Mouse (Mus musculus) right cerebral cortex, postnatal 10 days (tissue): ENCODE results near the gene Csnk1g1.

ENCODE experiments used
- DNase-seq, 2 experiments: peaks; one replicate each; pipeline ENCODE4 v3.0.0; 2021; ENCODE audit warnings: low spot score in 2 of 2

The Csnk1g1 gene

DNA sequence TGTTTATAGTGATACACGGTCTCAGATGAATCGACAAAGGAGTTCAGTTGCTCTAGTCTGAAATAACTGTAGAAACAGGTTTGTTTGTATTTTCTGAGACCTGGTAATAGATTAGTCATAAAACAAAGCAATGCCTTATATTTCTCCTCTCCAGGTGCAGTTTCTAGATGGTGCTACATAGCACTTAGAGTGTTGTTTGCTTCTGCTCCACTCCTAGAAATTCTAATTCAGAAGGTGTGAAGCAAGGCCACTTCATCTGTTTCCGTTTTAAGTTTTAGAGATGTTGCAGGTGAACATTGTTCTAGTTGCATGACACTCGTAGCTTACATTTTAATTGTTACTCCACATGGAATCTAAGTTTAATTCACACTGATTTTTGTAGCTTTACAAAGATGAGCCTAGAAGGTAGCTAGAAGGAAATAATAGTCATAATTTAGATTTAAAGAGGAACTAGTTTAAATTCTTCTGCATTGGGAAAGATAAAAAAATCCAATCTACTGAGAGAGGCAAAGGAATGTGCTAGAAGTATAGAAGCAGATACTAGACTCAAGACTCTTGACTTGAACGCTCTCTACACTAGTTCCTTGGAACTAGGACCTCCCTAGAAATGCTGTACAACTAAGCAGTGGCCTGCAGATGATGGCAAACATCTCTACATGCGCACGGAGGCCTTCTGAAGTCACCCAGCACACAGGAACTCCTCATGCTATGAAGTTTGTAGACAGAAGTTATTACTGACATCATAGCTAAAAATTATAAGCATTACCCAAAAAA lies 87.1 kb downstream of the Csnk1g1 start:
- DNase-seq: no peak

DNA sequence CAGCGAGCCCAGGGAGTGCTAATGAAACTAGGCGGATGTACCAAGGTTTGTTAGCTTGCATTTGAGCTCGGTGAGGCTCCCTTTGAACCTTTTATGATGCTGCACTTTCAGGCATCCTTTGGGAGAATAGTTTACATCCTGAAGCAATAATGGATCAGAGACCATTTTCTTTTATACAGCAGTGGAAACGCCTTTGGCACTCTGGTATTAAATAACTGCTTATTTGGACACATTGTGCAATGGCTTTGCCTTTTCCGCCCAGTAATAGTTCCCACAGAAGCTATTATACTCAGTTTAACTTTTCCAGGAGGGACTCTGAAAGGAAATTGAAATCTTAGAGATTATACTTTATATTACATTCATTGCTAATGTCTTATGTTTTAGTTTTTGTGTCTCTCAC lies 90.2 kb downstream of the Csnk1g1 start:
- no peak for DNase-seq

DNA sequence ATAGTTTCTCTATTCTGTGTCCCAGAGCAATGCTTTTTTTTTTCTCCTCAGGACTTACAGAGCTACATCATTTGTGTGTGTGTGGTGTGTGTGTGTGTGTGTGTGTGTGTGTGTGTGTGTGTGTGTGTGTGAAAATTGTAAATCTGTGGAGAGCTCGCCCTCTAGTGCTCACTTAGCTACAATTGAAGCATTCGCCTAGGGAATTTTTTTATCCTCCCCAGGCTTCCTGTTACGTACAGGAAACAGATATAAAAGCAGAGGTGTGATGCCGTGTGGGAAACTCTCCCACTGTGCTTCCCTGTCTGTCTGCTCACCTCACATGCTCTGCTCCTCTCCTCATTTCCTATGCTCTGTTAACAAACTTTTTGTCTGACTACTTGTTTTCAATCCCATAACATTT lies 95.7 kb downstream of the Csnk1g1 start:
- peak; percentile 70 to 77 for DNase-seq

DNA sequence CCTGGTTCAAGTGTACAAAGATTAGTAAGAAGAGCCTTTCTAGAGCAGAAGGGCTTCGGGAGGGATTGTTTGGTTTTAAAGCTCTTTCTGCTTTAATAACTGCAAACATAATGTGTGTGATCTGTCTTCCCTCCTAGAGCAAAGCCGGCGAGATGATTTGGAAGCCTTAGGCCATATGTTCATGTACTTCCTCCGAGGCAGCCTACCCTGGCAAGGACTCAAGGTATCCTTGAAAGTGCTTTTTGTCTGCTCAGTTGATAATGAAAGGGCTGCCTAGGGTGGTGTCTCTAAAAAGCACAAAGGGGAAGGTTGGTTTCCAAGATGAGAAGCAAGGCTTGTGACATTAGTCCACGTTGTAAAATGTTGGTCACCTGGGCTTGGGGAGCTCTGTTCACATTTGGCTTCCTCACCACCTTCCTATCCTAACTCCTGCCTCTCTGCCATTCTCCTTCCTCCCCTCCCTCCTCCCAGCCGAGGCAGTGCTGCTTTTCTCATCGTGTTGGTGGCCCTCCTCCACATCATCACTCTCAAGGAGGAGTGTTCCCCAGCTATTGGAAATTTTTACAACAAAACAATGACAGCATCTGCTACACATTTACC lies 99.0 kb downstream of the Csnk1g1 start:
- DNase-seq: peak; percentile 32 to 34

DNA sequence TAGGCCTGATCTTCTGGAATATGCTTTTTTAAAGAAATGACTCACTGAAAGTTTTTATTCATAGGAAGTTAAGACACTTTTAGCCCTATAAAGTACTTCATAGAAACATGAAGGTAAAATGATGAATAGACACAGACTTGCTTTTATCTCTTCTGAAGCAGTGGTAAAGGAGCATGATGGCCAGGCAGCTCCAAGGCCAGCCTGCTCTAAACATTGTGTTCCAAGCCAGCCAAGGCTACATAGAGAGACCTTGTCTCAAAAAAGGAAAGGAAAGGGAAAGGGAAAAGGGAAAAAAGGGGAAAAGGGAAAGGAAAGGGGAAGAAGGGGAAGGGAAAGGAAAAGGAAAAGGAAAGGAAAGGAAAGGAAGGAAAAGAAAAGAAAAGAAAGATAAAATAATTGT lies 111.9 kb downstream of the Csnk1g1 start:
- no peak for DNase-seq

DNA sequence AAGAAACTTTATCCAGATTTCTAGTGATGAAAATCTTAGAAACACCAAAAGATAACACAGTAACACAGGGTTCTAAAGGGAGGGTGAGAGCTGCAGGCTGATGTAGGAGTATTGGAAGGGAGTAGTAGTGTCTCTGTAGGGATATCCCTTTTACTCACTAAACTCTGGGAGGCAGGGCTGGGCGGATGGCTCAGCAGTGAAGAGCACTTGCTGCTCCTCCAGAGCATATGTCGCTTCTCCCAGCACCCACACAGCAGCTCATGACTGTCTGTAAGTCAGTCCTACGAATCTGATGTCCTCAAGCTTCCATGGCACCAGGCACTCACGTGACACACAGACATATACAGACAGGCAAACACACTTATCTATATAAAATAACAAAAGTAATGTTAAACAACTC lies 129.4 kb downstream of the Csnk1g1 start:
- DNase-seq: no peak

DNA sequence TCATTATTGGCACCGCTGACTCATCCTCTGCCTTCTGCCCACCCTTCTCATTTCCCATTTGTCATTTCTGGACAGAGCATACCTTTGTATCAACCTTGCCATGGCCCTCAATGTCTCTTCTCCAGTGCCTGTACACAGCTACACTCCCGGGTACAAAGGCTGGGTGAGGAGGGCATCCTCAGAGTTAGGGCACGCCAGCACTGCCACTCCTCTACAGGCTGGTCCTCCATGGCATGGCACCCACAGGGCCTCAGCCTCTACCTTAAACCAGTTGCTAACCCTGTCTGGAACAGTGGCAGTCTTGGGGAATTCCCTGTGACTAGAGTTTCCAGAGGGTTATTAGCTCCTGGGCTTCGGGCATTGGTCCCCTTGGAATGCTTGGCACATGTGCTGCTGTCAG lies 129.9 kb downstream of the Csnk1g1 start:
- DNase-seq: no peak

DNA sequence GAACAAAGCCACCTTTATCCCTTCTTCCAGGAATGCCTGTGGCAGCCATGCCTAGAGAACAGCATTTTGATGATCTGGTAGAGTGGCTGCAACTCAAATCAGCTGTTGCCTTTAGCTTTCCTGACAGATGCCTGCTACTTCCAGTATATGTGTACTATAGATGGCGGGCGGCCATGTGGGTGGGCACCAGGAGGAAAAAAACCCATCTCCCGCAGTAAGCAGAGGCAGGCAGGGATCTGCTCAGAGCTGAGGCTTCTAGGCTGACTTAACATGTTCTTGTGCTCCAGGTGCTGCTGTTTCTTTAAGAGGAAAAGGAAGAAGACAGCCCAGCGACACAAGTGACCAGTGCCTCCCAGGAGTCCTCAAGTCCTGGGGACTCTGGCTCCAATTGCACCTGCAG lies 130.6 kb downstream of the Csnk1g1 start:
- peak in 1 of 2 experiments; percentile 44 for DNase-seq

DNA sequence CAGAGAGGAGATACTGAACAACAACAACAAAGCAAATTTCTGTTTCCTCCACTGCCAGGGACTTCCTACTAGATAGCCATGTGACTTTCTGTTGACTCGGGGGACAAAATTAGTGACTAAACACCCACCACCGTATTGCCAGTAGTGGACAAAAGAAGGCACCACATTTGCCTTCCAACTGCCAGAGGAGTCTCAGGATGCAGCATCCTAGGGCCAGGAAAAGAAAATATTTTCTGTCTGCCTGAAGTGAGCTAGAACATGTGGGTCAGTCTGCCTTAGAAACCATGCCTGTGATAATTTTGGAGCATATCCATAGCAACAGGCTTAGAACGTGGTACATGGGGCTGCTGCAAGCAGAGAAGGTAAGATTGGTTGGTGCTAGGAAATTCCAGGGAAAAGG lies 132.1 kb downstream of the Csnk1g1 start:
- peak in 1 of 2 experiments; percentile 56 for DNase-seq

DNA sequence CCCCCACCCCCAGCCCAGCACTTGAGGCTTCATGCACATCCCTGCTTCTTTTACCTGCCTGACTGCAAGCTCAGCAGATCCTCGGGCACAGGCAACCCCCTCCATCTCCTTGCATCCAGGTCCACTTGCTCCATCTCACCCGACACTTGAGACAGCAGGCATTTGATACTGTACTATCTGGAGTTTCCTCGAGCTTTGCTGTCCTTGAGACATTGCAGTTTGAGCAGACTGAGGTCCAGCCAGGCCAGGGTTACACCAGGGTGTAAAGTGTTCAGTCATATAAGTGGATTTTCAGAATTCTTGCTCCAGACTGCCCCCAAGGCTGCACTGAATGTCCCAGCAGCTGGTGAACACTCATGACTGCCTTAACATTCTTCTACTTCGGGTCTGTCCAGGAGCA lies 133.6 kb downstream of the Csnk1g1 start:
- DNase-seq: no peak

DNA sequence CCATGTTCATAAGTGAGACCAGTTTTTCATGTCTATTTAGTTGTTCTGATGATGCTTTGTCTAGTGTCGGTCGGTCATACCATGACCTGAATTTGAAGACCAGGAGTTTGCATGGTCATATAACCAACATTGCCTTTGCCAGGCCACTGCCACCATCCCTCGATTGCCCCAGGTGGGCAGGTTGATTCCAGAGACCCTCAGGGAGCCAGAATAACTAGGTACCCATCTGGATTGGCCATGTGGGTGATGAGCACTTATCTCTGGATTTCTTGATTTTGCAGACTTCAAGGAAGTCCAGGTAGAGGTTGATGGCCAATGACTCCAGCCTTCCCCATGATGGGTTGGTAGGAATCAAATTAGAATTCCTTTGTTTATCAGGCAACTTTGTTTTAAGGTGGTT lies 134.5 kb downstream of the Csnk1g1 start:
- DNase-seq: no peak

DNA sequence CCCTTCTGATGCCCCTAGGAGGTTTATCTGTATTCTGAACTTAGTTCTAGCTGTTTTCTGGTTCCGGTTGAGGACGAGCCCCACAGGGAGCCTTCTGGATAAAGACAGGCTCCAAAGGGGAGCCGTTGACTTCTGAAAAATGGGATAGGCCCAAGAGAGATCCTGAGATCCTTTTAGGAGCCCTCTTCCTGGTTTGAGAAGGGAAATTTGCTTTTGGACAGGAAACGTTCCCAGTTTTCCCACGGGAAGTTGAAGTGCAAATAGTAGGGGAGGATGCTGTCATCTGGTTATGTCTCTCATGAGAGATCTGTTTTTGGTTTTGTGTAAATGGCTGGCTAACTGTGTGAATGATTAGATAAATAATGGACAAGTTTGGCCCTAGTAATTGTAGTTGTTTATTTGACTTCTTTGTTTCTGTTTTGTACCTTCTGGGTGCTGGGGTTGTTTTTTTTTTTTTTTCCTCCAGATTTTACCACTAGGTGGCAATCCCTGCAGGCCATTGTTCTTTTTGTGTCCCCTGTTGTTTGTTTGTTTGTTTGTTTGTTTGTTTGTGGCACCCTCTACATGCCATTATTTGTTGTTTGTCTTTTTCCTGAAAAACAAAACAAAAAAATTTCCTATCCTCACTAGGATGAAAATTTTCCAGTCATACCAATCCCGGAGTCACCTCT lies 141.3 kb downstream of the Csnk1g1 start:
- DNase-seq: peak in 1 of 2 experiments; percentile 2

DNA sequence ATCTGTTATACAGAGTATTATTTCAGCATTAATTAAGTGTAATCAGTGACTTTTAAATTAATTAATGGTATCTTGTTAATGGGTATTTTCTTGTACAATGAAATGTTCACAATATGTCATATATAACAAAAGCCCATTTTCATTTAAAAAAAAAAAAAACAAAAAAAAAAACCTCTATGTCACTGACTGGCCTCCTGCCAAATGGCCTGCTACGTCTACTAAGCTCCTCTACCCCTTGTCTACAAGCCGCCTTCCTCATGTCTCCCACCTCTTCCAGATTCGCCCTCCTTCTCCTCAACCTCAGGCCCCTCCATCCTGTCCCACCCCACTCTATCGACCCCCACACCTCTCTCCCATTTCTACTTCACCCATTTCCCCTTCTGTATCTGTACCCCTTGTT lies 142.8 kb downstream of the Csnk1g1 start:
- no peak for DNase-seq

DNA sequence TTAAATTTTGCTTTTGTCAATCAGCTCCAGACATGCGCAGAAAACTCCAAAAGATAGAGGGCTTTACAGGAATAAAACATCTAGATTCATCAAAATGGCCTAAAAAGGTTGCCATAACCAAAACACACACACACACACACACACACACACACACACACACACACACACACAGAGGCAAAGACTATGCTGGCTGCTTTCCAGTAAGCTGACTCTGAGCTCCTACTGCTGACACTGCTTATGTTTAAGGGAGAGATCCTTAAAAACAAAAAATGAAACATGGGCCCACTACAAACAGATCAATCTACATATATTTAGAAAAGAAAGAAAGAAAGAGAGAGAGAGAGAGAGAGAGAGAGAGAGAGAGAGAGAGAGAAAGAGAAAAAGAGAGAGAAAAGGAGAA lies 144.0 kb downstream of the Csnk1g1 start:
- DNase-seq: no peak

DNA sequence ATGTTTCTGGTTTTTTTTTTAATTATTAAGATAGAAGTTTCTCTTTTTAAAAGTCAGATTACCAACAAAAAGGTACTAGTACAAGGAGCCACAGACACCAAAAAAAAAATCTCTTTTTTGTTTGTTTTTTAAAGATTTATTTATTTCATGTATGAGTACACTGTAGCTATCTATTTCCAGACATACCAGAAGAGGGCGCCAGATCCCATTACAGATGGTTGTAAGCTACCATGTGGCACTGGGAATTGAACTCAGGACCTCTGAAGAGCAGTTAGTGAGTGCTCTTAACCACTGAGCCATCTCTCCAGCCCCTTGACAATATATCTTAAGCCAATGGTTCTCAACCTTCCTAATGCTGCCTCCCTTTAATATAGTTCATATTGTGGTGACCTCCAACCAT lies 144.9 kb downstream of the Csnk1g1 start:
- DNase-seq: no peak

DNA sequence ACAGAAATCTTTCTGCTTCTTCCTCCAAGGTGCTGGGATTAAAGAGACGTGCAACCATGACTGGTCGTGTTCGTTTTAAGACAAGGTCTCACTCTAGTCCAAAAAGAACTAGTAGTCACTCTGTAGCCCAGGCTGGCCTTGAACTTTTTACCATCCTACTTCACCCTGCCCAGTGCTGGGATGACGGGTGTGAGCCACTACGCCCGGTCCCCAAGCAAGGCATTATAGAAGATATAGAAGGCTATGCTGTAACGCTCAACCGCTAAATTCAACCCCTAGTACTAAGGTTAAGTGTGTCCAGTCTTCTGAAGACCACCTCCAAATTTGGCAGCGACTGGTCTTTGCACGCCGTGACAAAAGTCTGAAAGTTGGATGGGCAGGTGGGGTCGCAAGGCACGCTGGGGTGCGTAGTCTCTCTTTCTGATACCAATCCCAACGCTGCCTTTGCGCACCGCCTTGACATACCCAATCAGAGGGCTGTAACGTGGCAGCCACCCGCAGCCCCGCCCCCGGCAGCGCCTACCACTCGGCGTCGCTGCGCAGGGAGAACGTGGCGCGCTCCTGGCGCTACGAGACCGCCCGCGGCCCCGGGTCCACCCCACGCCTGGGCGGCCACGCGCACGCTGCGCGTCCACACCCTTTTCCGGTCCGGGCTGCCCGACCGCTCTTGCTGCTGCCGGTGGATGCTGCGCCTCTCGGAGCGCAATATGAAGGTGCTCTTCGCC lies 151.0 kb downstream of the Csnk1g1 start, which contains the start of gene Ppib:
Ppib (plus strand) TSS at position 640 of the 725 bp plus-strand sequence.
- peak; percentile 98 to 99 for DNase-seq

DNA sequence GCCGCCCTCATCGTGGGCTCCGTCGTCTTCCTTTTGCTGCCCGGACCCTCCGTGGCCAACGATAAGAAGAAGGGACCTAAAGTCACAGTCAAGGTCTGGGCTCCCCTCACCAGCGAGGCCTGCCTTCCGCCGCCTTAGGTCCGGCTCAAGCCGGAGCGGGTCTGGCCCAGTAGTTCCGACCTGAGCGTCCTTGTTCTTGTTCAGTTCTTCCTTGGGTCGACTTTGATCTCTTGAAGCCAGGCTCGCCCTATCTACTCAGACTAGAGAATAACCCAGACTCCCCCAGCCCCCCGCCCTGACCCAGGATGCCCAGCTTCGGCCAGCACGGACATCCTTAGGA lies 151.6 kb downstream of the Csnk1g1 start:
- DNase-seq: no peak

DNA sequence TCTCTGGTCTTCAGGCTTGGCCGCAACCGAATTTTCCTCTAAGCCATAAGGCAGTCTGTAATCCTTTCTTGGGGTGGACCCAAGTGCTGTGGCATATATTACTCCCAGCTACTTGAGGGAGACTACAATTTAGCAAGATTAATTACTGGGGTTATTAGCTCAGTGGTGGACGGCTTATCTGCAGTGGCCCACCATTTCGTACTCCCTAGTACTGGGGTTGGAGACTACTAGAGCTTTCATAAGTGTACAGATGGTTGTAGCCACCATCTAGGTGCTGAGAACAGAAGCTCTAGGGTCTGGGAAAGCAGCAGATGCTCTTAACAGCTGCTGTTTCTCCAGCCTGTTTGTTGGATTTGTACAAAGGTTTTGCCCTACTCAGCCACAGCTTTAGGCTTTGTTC lies 152.3 kb downstream of the Csnk1g1 start:
- no peak for DNase-seq

DNA sequence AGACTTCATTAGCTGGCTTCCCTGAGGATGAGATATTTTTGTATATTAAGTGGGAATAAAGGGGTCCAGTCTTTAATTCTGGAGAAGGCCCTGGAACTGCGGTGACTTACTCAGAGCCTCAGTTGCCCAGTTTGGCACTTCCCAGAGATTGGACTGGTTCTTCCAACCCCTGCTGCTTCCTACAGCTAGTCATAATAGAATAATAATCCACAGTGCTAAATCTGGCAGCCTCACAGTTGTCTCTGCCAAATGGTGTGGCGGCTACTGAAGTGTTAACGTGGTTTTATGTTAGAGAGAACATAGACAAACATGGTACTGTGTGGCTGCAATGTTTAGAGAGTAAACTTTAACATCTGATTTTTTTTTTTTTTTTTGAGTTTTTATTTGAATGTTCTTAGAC lies 152.9 kb downstream of the Csnk1g1 start:
- DNase-seq: no peak

DNA sequence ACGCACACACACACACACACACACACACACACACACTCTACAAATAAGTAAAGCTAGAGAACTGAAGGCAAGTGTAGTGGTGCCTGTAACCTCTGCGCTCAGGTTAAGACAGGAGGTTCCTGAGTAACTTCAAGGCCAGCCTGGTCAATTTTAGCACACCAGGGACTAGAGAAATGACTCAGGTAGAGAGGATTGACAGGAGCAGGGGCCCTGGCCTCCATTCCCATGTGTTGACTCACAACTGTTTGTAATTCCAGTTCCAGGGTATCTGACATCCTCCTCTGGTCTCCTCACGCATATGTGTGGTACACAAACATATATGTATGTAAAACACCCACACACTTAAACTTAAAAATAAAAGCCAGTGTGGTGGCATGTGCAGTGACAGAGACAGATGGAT lies 154.7 kb downstream of the Csnk1g1 start:
- no peak for DNase-seq

DNA sequence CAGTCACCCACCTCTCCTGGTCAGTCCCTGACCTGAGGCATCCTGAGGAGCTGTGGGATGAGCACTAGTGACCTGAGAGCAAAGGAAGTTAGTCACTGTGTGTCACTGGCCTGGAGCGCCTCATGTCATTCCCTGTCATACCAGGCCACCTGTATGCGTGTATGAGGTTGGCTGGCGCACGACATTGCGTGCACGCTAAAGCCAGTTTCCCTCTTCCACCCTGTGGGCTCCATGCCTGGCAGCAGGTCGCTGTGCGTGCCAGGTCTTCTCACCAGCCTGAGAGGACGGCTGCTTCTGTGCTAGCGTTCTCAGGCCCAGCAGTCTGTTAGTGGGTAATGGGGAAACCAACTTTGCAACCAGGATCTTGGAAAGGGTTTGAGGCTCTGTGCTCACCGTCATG lies 155.6 kb downstream of the Csnk1g1 start:
- DNase-seq: no peak

DNA sequence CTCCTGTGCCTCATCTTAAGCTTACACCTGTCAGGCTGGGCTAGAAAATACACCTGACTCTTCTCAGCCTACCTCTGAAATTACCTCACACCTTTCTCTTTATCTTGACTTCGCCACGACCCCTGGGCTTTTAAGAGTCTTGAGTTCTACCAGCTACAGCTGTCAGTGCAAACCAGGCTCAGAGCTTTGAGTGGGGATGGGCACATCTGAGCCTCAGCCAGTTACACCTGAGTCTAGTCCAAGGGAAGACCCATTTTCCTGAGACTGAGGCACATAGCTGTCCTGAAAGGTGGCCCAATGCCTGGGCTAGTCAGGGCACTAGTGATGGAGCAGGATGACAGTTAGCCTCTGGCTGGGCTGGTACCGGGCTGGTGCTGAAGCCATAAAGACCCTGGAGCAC lies 158.1 kb downstream of the Csnk1g1 start:
- DNase-seq: no peak

DNA sequence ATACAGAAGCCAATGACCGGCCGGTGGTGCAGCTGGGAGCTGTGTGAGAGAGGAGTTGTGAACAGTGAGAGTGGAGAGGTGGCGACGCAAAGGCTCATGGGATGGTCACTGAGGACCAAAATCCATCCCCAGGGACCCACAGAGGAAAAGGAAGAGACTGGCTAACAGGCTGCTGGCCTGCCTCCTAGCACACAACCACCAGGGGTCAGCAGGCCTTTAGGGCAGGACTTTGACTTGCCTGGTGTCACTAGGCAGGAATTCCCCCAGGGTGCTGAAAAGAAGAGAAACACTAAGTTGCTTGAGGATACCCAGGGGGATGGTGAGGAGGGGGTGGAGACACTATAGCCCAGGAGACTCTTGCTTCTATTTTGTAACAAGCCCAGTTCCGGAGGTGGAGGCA lies 158.8 kb downstream of the Csnk1g1 start:
- no peak for DNase-seq
